In genomic region chr5:59921910-59922309, GRCm38 (mm10) we compare ENCODE assay signal across 24 mouse cellular contexts.
"Had no signal": no experiment of that assay in that cellular context is flagged by ENCODE, and none has a peak within 500 bp of the region (broad histone marks: within the 10 kb centered on the region; RNA-seq: fewer than 3 reads in every experiment).

No protein-coding gene starts in this region.

- DNase-seq: cerebellum, adult 9-10 months; cerebellum, adult 9-11 months; cerebellum, postnatal 10 days; cerebellum, postnatal 14 days; cerebellum, postnatal 25 days; cerebellum, postnatal 36 days; embryo, embryonic 11 days; forebrain, postnatal 0 days; gastrocnemius, adult 2 months; gastrocnemius, postnatal 10 days; gastrocnemius, postnatal 14 days; gastrocnemius, postnatal 25 days; gastrocnemius, postnatal 36 days; heart, adult 11 months; heart, adult 18-20 months had no signal

- H3K9me3 ChIP-seq: embryonic facial prominence, embryonic 10.5 days; embryonic facial prominence, embryonic 12.5 days; embryonic facial prominence, embryonic 13.5 days; embryonic facial prominence, embryonic 15.5 days; forebrain, embryonic 10.5 days; forebrain, embryonic 12.5 days; forebrain, embryonic 13.5 days; forebrain, embryonic 15.5 days had no signal

- H3K4me3 ChIP-seq: embryonic facial prominence, embryonic 10.5 days; embryonic facial prominence, embryonic 12.5 days; embryonic facial prominence, embryonic 13.5 days; embryonic facial prominence, embryonic 15.5 days; erythroblast, embryonic 14.5 days; forebrain, embryonic 10.5 days; forebrain, embryonic 12.5 days; forebrain, embryonic 13.5 days; forebrain, embryonic 15.5 days; gastrocnemius, adult 2 months had no signal

- H3K4me1 ChIP-seq: embryonic facial prominence, embryonic 10.5 days; embryonic facial prominence, embryonic 12.5 days; embryonic facial prominence, embryonic 13.5 days; embryonic facial prominence, embryonic 15.5 days; forebrain, embryonic 10.5 days; forebrain, embryonic 12.5 days; forebrain, embryonic 13.5 days; forebrain, embryonic 15.5 days had no signal

- H3K9ac ChIP-seq: embryonic facial prominence, embryonic 12.5 days; embryonic facial prominence, embryonic 13.5 days; embryonic facial prominence, embryonic 15.5 days; forebrain, embryonic 12.5 days; forebrain, embryonic 13.5 days; forebrain, embryonic 15.5 days; forebrain, postnatal 0 days had no signal

- H3K36me3 ChIP-seq: embryonic facial prominence, embryonic 10.5 days; embryonic facial prominence, embryonic 12.5 days; embryonic facial prominence, embryonic 13.5 days; embryonic facial prominence, embryonic 15.5 days; forebrain, embryonic 10.5 days; forebrain, embryonic 12.5 days; forebrain, embryonic 15.5 days had no signal

- H3K27me3 ChIP-seq: embryonic facial prominence, embryonic 12.5 days; embryonic facial prominence, embryonic 13.5 days; embryonic facial prominence, embryonic 15.5 days; forebrain, embryonic 12.5 days; forebrain, embryonic 13.5 days; forebrain, embryonic 15.5 days had no signal

- H3K27ac ChIP-seq: embryonic facial prominence, embryonic 10.5 days; embryonic facial prominence, embryonic 12.5 days; embryonic facial prominence, embryonic 13.5 days; embryonic facial prominence, embryonic 15.5 days; forebrain, embryonic 10.5 days; forebrain, embryonic 12.5 days; forebrain, embryonic 13.5 days; forebrain, embryonic 15.5 days; gastrocnemius, adult 2 months had no signal
